Mouse (Mus musculus) hindbrain, embryonic 15.5 days (tissue): ENCODE data around the gene Baiap2l2. TPM values are rescaled to one million over a fixed set of nuclear protein-coding genes. Genes with fewer than 3 reads are reported as not detected.
A peak's percentile ranks its signal among the peaks of the same experiment; 100 is the strongest.

Source experiments
- ATAC-seq: fragments of 200-750 bp; cut with Nextera tagmentation; 2 replicates; pipeline ENCODE4 v1.8.0; 2017; ENCODE audit warnings: low read depth, moderate number of reproducible peaks, moderate TSS enrichment; ENCODE audit not compliant: low FRiP score
- H3K27ac ChIP-seq: fragments of 300-500 bp; sonication (generic); replicated peaks from 2 replicates; pipeline ENCODE4 v1.5.1; 2015; ENCODE audit warnings: mild to moderate bottlenecking, inconsistent platforms
- H3K27me3 ChIP-seq: fragments of 300-500 bp; sonication (generic); 2 replicates; pipeline ENCODE4 v1.6.1; 2015; ENCODE audit warnings: control low read depth, inconsistent platforms
- H3K36me3 ChIP-seq: fragments of 300-500 bp; sonication (generic); 2 replicates; pipeline ENCODE4 v1.6.1; 2015; ENCODE audit warnings: control low read depth, inconsistent platforms
- H3K4me1 ChIP-seq: fragments of 300-500 bp; sonication (generic); replicated peaks from 2 replicates; pipeline ENCODE4 v1.6.1; 2015; ENCODE audit warnings: control low read depth, inconsistent platforms
- H3K4me2 ChIP-seq: fragments of 300-500 bp; sonication (generic); 2 replicates; pipeline ENCODE4 v1.6.1; 2015; ENCODE audit warnings: moderate library complexity, mild to moderate bottlenecking, inconsistent platforms
- H3K4me3 ChIP-seq: fragments of 300-500 bp; sonication (generic); 2 replicates; pipeline ENCODE4 v1.5.1; 2015; ENCODE audit warnings: mild to moderate bottlenecking, inconsistent platforms
- H3K9ac ChIP-seq: fragments of 300-500 bp; sonication (generic); 2 replicates; pipeline ENCODE4 v1.6.1; 2015; ENCODE audit warnings: inconsistent platforms
- H3K9me3 ChIP-seq: fragments of 300-500 bp; sonication (generic); 2 replicates; pipeline ENCODE4 v1.6.1; 2016; ENCODE audit warnings: control low read depth, inconsistent platforms
- WGBS: fragments of 180-500 bp; shearing (Covaris S2); methylation state at CpG from one replicate; pipeline ENCODE4 v1.1.7; 2015; 5-methylcytosine and 5-hydroxymethylcytosine counted together
- polyA plus RNA-seq: library from polyadenylated mRNA; unstranded; fragments of >200 nt; fragmentation: Nextera tagmentation; extraction: Ambion mirVana; gene quantifications from 2 replicates; pipeline ENCODE4 v1.2.1, GENCODE M21; 2015

Baiap2l2 gene
- polyA plus RNA-seq, 1 experiment from 2014 or later, result 4.0 TPM

DNA sequence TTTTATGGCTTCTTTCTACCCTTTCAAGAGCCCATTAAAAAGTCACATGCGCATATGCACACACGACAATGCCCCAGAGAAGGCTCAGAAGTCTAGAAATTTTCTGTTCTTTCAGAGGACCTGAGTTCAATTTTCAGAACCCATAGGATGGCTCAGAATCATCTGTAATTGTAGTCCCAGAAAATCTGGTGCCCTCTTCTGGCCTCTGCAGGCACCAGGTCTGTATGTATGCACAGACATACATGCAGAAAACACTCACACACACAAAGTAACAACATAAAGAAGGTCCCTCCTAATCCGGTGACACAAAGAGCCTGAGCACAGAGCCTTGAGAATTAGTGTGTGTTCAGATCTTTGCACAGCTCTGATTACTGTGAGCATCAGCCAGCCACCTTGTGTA is 5.0 kb upstream of the Baiap2l2 start:
- WGBS, result 76% methylated on average over 3 of the region's 3 CpGs
- no peak for ATAC-seq
- no peaks in the 10 kb centered on the region for H3K9me3 ChIP-seq
- H3K27me3 ChIP-seq, result no peaks in the 10 kb centered on the region
- no peak overlapping the region for H3K4me3 ChIP-seq
- H3K9ac ChIP-seq, result no peak overlapping the region
- H3K36me3 ChIP-seq, result no peaks in the 10 kb centered on the region
- no peak overlapping the region for H3K27ac ChIP-seq
- no peaks in the 10 kb centered on the region for H3K4me1 ChIP-seq
- H3K4me2 ChIP-seq, result no peak overlapping the region

- H3K4me1 ChIP-seq, result no peaks in the 10 kb centered on the region
- no peak for ATAC-seq
- H3K36me3 ChIP-seq, result no peaks in the 10 kb centered on the region
- no peak overlapping the region for H3K9ac ChIP-seq
- no peak overlapping the region for H3K4me2 ChIP-seq
- no peaks in the 10 kb centered on the region for H3K27me3 ChIP-seq
- WGBS, result 91% methylated on average over 12 of the region's 12 CpGs
- H3K27ac ChIP-seq, result no peak overlapping the region
- no peaks in the 10 kb centered on the region for H3K9me3 ChIP-seq
- no peak overlapping the region for H3K4me3 ChIP-seq
Measured at GRCm38 (mm10) chr15:79289441-79289840, 4.1 kb upstream of the Baiap2l2 start.

- H3K27me3 ChIP-seq, result no peaks in the 10 kb centered on the region
- H3K36me3 ChIP-seq, result no peaks in the 10 kb centered on the region
- no peak overlapping the region for H3K27ac ChIP-seq
- no peak overlapping the region for H3K9ac ChIP-seq
- no peak overlapping the region for H3K4me2 ChIP-seq
- H3K4me1 ChIP-seq, result no peaks in the 10 kb centered on the region
- no peak for ATAC-seq
- 88% methylated on average over 3 of the region's 3 CpGs for WGBS
- H3K4me3 ChIP-seq, result no peak overlapping the region
- no peaks in the 10 kb centered on the region for H3K9me3 ChIP-seq
Measured at GRCm38 (mm10) chr15:79288387-79288786, 3.0 kb upstream of the Baiap2l2 start.

DNA sequence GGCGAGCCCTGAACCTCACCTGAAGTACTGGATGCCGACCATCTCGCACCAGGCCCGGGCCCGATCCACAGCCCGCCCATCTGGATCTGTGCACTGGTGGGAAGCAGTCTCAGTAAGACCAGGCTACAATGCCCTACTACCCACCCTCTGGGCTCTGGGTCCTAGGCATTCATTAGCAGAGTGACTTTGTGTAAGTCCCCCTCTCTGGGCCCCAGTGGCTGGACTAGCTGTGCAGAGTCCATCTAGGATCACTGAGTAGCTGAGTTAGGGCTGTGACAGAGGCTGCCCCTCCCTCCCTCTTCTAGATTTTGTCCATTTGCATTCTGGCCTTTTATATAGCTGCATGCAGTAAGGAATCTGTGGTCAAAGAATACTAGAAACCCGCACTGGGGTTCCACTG is 1.8 kb upstream of the Baiap2l2 start:
- Histone ChIP-seq H3K36me3 (no peaks in the 10 kb centered on the region), H3K4me1 (no peaks in the 10 kb centered on the region), H3K9me3 (no peaks in the 10 kb centered on the region), H3K9ac (no peak overlapping the region), H3K4me3 (no peak overlapping the region), H3K4me2 (no peak overlapping the region), H3K27ac (no peak overlapping the region), H3K27me3 (no peaks in the 10 kb centered on the region)
- no peak for ATAC-seq
- 94% methylated on average over 7 of the region's 7 CpGs for WGBS

DNA sequence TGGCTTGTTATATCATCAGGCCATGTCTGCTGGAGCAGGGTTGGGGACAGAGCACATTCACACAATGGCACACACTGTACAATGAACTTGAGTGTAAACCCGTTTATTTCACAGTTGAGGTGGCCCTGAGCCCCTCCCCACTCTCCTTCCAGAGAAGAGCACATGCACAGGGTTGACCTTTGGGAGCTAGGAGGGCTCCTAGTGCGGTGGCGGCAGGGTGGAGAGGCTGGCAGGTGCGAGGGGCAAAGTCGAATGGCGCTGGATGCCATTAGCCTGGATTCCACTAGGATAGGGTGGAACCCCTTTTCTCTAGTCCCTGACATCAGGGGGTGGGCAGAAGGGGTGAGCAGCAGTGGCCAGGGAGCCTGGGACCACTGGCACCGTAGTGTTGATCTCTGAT is 804 bp upstream of the Baiap2l2 start:
- Histone ChIP-seq H3K9me3 (no peaks in the 10 kb centered on the region), H3K9ac (no peak overlapping the region), H3K4me2 (no peak overlapping the region), H3K27ac (no peak overlapping the region), H3K4me3 (no peak overlapping the region), H3K36me3 (no peaks in the 10 kb centered on the region), H3K4me1 (no peaks in the 10 kb centered on the region), H3K27me3 (no peaks in the 10 kb centered on the region)
- ATAC-seq, result no peak
- 87% methylated on average over 7 of the region's 7 CpGs for WGBS

DNA sequence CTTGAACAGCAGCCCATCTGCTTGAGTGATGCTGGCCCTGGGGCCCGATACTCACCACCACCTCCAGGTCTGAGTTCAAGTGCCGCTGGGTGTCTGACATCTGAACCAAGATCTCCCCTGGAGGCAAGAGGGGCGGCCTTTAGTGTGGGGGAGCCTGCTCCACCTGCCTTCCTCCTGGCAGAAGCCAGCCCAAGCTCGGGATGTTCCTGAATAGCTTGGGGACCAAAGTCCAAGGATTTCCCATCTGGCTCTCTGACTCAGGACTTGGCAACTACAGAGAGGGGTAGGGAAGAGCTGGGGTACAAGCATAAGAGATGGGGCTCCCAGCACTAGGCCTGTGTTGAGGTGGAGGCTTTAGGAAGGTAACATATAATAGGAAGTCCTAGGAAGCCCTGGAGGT is 2.0 kb downstream of the Baiap2l2 start:
- WGBS, result 84% methylated on average over 4 of the region's 4 CpGs
- H3K27me3 ChIP-seq, result no peaks in the 10 kb centered on the region
- no peaks in the 10 kb centered on the region for H3K9me3 ChIP-seq
- no peak for ATAC-seq
- H3K4me1 ChIP-seq, result no peaks in the 10 kb centered on the region
- no peaks in the 10 kb centered on the region for H3K36me3 ChIP-seq
- H3K27ac ChIP-seq, result no peak overlapping the region
- H3K9ac ChIP-seq, result no peak overlapping the region
- H3K4me2 ChIP-seq, result no peak overlapping the region
- no peak overlapping the region for H3K4me3 ChIP-seq

- ATAC-seq, result no peak
- Histone ChIP-seq H3K36me3 (no peaks in the 10 kb centered on the region), H3K27ac (no peak overlapping the region), H3K4me3 (no peak overlapping the region), H3K4me2 (no peak overlapping the region), H3K9me3 (no peaks in the 10 kb centered on the region), H3K9ac (no peak overlapping the region), H3K4me1 (no peaks in the 10 kb centered on the region), H3K27me3 (no peaks in the 10 kb centered on the region)
- WGBS, result 83% methylated on average over 5 of the region's 5 CpGs
Measured at GRCm38 (mm10) chr15:79282434-79282833, 2.9 kb downstream of the Baiap2l2 start.

- Histone ChIP-seq H3K4me3 (no peak overlapping the region), H3K4me2 (no peak overlapping the region), H3K4me1 (no peaks in the 10 kb centered on the region), H3K9me3 (no peaks in the 10 kb centered on the region), H3K36me3 (no peaks in the 10 kb centered on the region), H3K9ac (no peak overlapping the region), H3K27ac (no peak overlapping the region), H3K27me3 (no peaks in the 10 kb centered on the region)
- WGBS, result 85% methylated on average over 1 of the region's 1 CpGs
- no peak for ATAC-seq
Measured at GRCm38 (mm10) chr15:79281389-79281788, 3.9 kb downstream of the Baiap2l2 start.

GRCm38 (mm10) chr15:79280850-79281249 is 4.5 kb downstream of the Baiap2l2 start:
- Histone ChIP-seq H3K36me3 (no peaks in the 10 kb centered on the region), H3K9ac (no peak overlapping the region), H3K4me3 (no peak overlapping the region), H3K27me3 (no peaks in the 10 kb centered on the region), H3K4me1 (no peaks in the 10 kb centered on the region), H3K4me2 (no peak overlapping the region), H3K9me3 (no peaks in the 10 kb centered on the region), H3K27ac (no peak overlapping the region)
- no peak for ATAC-seq
- WGBS, result 61% methylated on average over 5 of the region's 5 CpGs

DNA sequence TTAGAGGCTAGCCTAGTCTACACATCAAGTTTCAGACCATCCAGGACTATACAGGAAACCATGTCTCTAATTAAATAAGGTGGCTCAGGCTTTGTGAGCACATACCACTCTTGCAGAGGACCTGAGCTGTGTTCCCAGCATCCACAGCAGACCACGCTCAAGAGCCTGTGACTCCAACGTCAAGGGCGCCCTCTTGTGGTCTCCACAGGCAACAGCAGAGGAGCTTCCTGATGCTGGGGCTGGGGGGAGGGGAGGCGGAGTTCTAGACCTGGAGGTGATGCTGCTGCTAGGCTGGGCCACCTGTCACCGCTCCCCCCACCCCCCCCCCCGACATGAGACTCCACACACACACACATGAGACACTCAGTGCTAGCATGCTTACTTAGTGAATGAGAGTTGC is 5.1 kb downstream of the Baiap2l2 start:
- Histone ChIP-seq H3K27ac (no peak overlapping the region), H3K36me3 (no peaks in the 10 kb centered on the region), H3K4me3 (no peak overlapping the region), H3K9me3 (no peaks in the 10 kb centered on the region), H3K9ac (no peak overlapping the region), H3K4me2 (no peak overlapping the region), H3K27me3 (no peaks in the 10 kb centered on the region), H3K4me1 (no peaks in the 10 kb centered on the region)
- ATAC-seq, result no peak
- WGBS, result 21% methylated on average over 6 of the region's 6 CpGs

- Histone ChIP-seq H3K4me1 (no peaks in the 10 kb centered on the region), H3K36me3 (no peaks in the 10 kb centered on the region), H3K27me3 (no peaks in the 10 kb centered on the region), H3K27ac (no peak overlapping the region), H3K9ac (no peak overlapping the region), H3K4me3 (no peak overlapping the region), H3K9me3 (no peaks in the 10 kb centered on the region), H3K4me2 (no peak overlapping the region)
- ATAC-seq, result no peak
- WGBS, result 66% methylated on average over 10 of the region's 10 CpGs
Measured at GRCm38 (mm10) chr15:79277728-79278127, 7.6 kb downstream of the Baiap2l2 start.

- no peak overlapping the region for H3K4me3 ChIP-seq
- H3K36me3 ChIP-seq, result no peaks in the 10 kb centered on the region
- H3K27ac ChIP-seq, result no peak overlapping the region
- no peak overlapping the region for H3K9ac ChIP-seq
- H3K4me2 ChIP-seq, result no peak overlapping the region
- no peaks in the 10 kb centered on the region for H3K9me3 ChIP-seq
- no peak for ATAC-seq
- peaks cover 15% of the 10 kb centered on the region for H3K4me1 ChIP-seq
- 47% methylated on average over 10 of the region's 10 CpGs for WGBS
- no peaks in the 10 kb centered on the region for H3K27me3 ChIP-seq
Measured at GRCm38 (mm10) chr15:79273020-79273419, 12.3 kb downstream of the Baiap2l2 start.

DNA sequence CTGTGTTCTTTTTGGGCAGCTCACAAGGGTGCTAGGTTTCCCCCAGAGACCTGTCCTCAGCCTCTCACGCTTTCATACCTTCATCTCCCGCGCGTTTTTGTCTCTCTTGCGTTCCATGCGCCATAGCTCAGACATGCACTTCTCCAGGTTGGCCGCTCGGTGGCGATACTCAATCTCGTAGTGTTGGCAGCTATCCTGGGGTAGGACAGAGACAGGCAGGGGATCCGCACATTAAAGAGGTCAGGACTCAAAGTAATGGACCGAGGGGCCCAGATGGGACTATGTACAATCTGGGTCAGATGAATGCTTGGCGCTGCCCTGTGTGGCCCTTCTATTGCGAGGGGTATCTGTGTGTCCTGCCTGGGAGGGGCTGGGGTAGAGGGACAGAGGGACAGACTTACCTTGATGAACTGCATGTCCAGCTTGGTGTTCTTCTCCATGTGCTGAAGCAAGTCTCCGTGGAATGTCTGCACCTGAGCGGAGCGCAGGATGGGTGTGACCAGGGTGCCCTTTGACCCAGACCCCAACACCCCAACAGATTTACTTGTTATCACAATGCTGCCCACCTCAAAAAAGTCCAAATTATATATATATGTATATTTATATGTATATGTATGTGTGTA is 14.1 kb downstream of the Baiap2l2 start:
- ATAC-seq, result peak; percentile 9; the same call in 1 of the 2 replicates
- 15% methylated on average over 17 of the region's 17 CpGs for WGBS
- peak overlapping the region; percentile 5; the same call in 1 of the 2 replicates for H3K9ac ChIP-seq

More for the DNA sequence above, 14.1 kb downstream of the Baiap2l2 start:
- no peak overlapping the region for H3K27ac ChIP-seq
- H3K27me3 ChIP-seq, result no peaks in the 10 kb centered on the region
- H3K4me1 ChIP-seq, result peaks cover 15% of the 10 kb centered on the region
- peak overlapping the region; percentile 36 for H3K4me3 ChIP-seq
- no peaks in the 10 kb centered on the region for H3K36me3 ChIP-seq
- H3K9me3 ChIP-seq, result no peaks in the 10 kb centered on the region
- peak overlapping the region; percentile 74 for H3K4me2 ChIP-seq
